Mouse (Mus musculus) cerebellum, adult 2 months (tissue): ENCODE data around the gene Mrps11. TPM values are rescaled to one million over a fixed set of nuclear protein-coding genes. Genes with fewer than 3 reads are reported as not detected.

ENCODE experiments used
- DNase-seq, 2 experiments: peaks; one replicate each; pipeline ENCODE4 v3.0.0; 2021
- H3K27ac ChIP-seq: fragments of 200-500 bp; 2 replicates; pipeline ENCODE4 v1.5.1; 2012; ENCODE audit warnings: low read length, control low read depth, inconsistent platforms; ENCODE audit not compliant: insufficient read depth
- H3K27me3 ChIP-seq: fragments of 200-500 bp; 2 replicates; pipeline ENCODE4 v1.6.1; 2012; ENCODE audit warnings: inconsistent platforms, mild to moderate bottlenecking, low read length, moderate library complexity; ENCODE audit not compliant: control insufficient read depth, insufficient read depth
- H3K4me1 ChIP-seq: fragments of 200-500 bp; 2 replicates; pipeline ENCODE4 v1.6.1; 2011; ENCODE audit warnings: low read length; ENCODE audit not compliant: control insufficient read depth, insufficient read depth
- H3K4me3 ChIP-seq: fragments of 200-500 bp; replicated peaks from 2 replicates; pipeline ENCODE3; 2011; ENCODE audit warnings: mild to moderate bottlenecking, low read depth, low read length, control low read depth; ENCODE audit not compliant: insufficient read depth
- CTCF ChIP-seq: fragments of 200-500 bp; IDR thresholded peaks from 2 replicates; pipeline ENCODE4 v1.5.1; 2011; ENCODE audit warnings: low read depth, mild to moderate bottlenecking, control low read depth, low read length, moderate library complexity, borderline replicate concordance; ENCODE audit not compliant: insufficient read depth
- POLR2A ChIP-seq: fragments of 200-500 bp; IDR thresholded peaks from 2 replicates; pipeline ENCODE4 v1.6.1; 2011; ENCODE audit warnings: low read length, control low read depth, borderline replicate concordance; ENCODE audit not compliant: insufficient read depth
- WGBS: fragments of 180-500 bp; shearing (Covaris S2); methylation state at CpG from one replicate; pipeline ENCODE4 v1.1.7; 2018; 5-methylcytosine and 5-hydroxymethylcytosine counted together
- polyA plus RNA-seq: library from polyadenylated mRNA; depleted of rRNA; stranded (reverse); fragments of >200 nt; gene quantifications from 2 replicates; pipeline ENCODE4 v1.2.3, GENCODE M21; 2012

The Mrps11 gene
- polyA plus RNA-seq, 1 experiment, result 79.1 TPM

- no peak for TF ChIP-seq CTCF
- no peak for TF ChIP-seq POLR2A
- no peak for DNase-seq
- Histone ChIP-seq H3K27ac (no peak overlapping the region), H3K4me3 (no peak overlapping the region), H3K4me1 (no peaks in the 10 kb centered on the region; the same call in 1 of the 2 replicates), H3K27me3 (no peaks in the 10 kb centered on the region)
- WGBS, result 12% methylated on average over 8 of the region's 8 CpGs
Measured at GRCm38 (mm10) chr7:78754458-78755000, 28.4 kb upstream of the Mrps11 start.

DNA sequence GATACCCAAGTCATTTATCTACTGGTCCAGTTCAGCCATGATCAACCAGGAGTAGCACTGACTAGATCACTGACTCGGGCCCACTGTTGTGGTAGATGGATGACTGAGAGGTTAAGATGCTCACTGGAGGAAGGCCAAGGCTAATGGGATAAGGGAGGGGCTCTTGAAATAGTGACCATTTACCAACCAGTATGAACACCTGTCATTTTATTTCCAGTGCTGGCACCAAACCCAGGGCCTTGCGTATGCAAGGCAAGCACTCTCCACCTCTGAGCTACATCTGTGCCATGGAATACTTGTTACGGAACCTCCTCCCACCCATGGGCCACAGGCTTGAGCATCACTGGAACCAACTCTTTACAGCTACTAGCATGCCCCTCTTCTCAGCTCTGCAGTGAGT is 19.1 kb upstream of the Mrps11 start:
- Histone ChIP-seq H3K27ac (no peak overlapping the region), H3K4me3 (no peak overlapping the region), H3K4me1 (peaks cover 6% of the 10 kb centered on the region), H3K27me3 (no peaks in the 10 kb centered on the region)
- 79% methylated on average over 3 of the region's 3 CpGs for WGBS
- TF ChIP-seq POLR2A (no peak), CTCF (no peak)
- no peak for DNase-seq

DNA sequence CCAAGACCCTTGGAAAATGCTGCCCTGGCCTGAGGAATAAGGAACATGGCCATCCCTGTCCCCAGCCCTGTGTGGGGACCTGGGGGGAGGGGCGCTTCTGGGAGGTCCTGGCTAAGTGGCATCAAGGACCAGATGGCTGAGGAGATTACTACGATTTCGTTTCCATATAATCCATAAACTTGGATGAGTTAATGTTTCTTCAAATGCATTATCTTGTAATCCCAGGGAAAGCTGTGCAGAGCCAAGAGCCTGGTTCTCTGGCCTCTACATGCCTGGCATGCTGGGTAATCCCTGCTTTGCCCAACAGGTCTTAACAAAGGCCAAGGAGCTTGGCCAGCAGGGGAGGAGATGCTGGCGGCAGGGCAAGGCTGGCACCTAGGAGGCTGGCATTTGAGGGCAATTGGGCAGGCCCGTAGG is 17.7 kb upstream of the Mrps11 start:
- H3K4me1 ChIP-seq, result peaks cover 6% of the 10 kb centered on the region
- no peak overlapping the region for H3K27ac ChIP-seq
- WGBS, result 24% methylated on average over 5 of the region's 5 CpGs
- H3K27me3 ChIP-seq, result no peaks in the 10 kb centered on the region
- H3K4me3 ChIP-seq, result no peak overlapping the region
- peak; percentile 57 to 73 for DNase-seq
- no peak for TF ChIP-seq CTCF
- TF ChIP-seq POLR2A, result no peak

GRCm38 (mm10) chr7:78766019-78766683 is 16.8 kb upstream of the Mrps11 start:
- no peak overlapping the region for H3K27ac ChIP-seq
- peak; percentile 85 to 93 for DNase-seq
- peak overlapping the region; percentile 28 for H3K4me3 ChIP-seq
- TF ChIP-seq POLR2A (no peak), CTCF (peak; percentile 93)
- WGBS, result 5% methylated on average over 18 of the region's 18 CpGs
- H3K27me3 ChIP-seq, result no peaks in the 10 kb centered on the region
- peaks cover 6% of the 10 kb centered on the region for H3K4me1 ChIP-seq

DNA sequence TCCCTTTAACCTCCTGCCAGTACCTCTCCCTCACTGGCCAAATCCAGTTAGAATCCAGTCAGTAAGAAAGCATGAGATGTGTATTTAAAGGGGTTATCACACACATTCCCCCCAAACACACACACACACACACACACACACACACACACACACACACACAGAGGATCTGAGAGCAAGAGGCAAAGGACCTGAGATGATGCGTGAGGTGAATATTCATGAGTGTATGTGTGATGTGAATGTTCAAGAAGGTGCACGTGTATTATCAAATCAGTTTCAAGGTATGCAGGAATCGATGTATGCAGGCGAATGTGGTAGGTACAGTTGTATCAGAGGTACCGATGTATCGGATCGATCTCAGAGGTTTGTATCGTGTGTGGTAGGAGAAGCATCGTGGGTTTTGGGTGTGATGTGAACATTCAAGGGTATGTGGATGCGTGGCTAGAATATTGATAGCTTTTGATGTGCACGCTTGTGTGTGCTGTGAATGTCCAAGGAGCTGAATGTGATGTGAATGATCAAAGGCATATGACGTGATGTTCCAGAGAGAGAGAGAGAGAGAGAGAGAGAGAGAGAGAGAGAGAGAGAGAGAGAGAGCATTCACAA is 14.9 kb upstream of the Mrps11 start:
- H3K4me3 ChIP-seq, result no peak overlapping the region
- no peak overlapping the region for H3K27ac ChIP-seq
- H3K4me1 ChIP-seq, result peaks cover 6% of the 10 kb centered on the region
- WGBS, result 87% methylated on average over 12 of the region's 12 CpGs
- TF ChIP-seq POLR2A, result no peak
- TF ChIP-seq CTCF, result no peak
- H3K27me3 ChIP-seq, result no peaks in the 10 kb centered on the region
- DNase-seq, result no peak

- no peak for TF ChIP-seq POLR2A
- no peak for TF ChIP-seq CTCF
- DNase-seq, result no peak
- H3K4me3 ChIP-seq, result no peak overlapping the region
- peaks cover 6% of the 10 kb centered on the region for H3K4me1 ChIP-seq
- 72% methylated on average over 7 of the region's 7 CpGs for WGBS
- no peak overlapping the region for H3K27ac ChIP-seq
- H3K27me3 ChIP-seq, result no peaks in the 10 kb centered on the region
Measured at GRCm38 (mm10) chr7:78769075-78769652, 13.8 kb upstream of the Mrps11 start.

DNA sequence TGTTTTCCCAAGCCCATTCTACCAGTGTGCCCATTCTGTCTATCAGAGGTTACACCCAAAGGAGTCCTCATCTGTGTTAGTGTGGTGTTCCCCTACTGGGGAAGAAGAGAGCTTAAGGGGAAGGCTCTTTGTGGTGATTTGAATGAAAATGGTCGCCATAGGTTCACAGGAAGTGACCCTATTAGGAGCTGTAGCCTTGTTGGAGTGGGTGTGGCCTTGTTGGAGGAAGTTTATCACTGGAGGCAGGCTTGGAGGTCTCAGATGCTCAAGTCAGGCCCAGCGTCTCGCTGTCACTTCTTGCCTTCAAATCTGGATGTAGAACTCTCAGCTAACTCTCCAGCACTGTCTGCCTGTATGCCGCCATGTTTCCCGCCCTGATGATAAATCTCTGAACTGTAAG is 12.0 kb upstream of the Mrps11 start:
- H3K27ac ChIP-seq, result no peak overlapping the region
- no peak overlapping the region for H3K4me3 ChIP-seq
- no peaks in the 10 kb centered on the region for H3K27me3 ChIP-seq
- 88% methylated on average over 5 of the region's 5 CpGs for WGBS
- DNase-seq, result no peak
- TF ChIP-seq CTCF, result no peak
- no peak for TF ChIP-seq POLR2A
- peaks cover under 1% of the 10 kb centered on the region; the same call in 1 of the 2 replicates for H3K4me1 ChIP-seq

GRCm38 (mm10) chr7:78778741-78779140 is 4.2 kb upstream of the Mrps11 start:
- TF ChIP-seq CTCF, result no peak
- TF ChIP-seq POLR2A, result no peak
- no peak overlapping the region for H3K4me3 ChIP-seq
- H3K27ac ChIP-seq, result no peak overlapping the region
- WGBS, result 94% methylated on average over 5 of the region's 5 CpGs
- H3K27me3 ChIP-seq, result no peaks in the 10 kb centered on the region
- H3K4me1 ChIP-seq, result no peaks in the 10 kb centered on the region
- no peak for DNase-seq
